Mouse (Mus musculus): ENCODE measurements around the gene Rbm48.

GRCm38 (mm10) chr5:3577939-3578338 is 18.4 kb downstream of the Rbm48 start:
- TF ChIP-seq POLR2A (IDR thresholded peaks at IDR 0.05; ENCODE audit: insufficient read length, low read depth) = no peak
- no peak for TF ChIP-seq TCF12 (IDR thresholded peaks at IDR 0.05; ENCODE audit: insufficient read depth, poor library complexity, severe bottlenecking)
- TF ChIP-seq MYOD1 (IDR thresholded peaks at IDR 0.05; ENCODE audit: control insufficient read depth in 1 of 3, insufficient read length in 2 of 3, low read depth in 2 of 3) = no peak
- no peak for TF ChIP-seq E2F4 (IDR thresholded peaks at IDR 0.05; ENCODE audit: insufficient read depth)
- TF ChIP-seq MAX (IDR thresholded peaks at IDR 0.05; ENCODE audit: low read depth) = no peak
- TF ChIP-seq CEBPB (IDR thresholded peaks at IDR 0.05; ENCODE audit: insufficient read depth, poor library complexity, severe bottlenecking) = no peak
- no peak for TF ChIP-seq USF1 (IDR thresholded peaks at IDR 0.05; ENCODE audit: low read depth)
- TF ChIP-seq POLR2AphosphoS2 (IDR thresholded peaks at IDR 0.05; ENCODE audit: insufficient read length, low read depth) = no peak
- no peak for TF ChIP-seq TCF3 (IDR thresholded peaks at IDR 0.05; ENCODE audit: insufficient read length, low read depth)
- no peak for TF ChIP-seq REST (IDR thresholded peaks at IDR 0.05; ENCODE audit: insufficient read depth, insufficient read length)
- TF ChIP-seq MYOG (IDR thresholded peaks at IDR 0.05; ENCODE audit: control insufficient read depth in 1 of 3, insufficient read depth in 1 of 3, insufficient read length in 2 of 3, low read depth in 2 of 3) = no peak
